Mouse (Mus musculus) intestine, embryonic 14.5 days (tissue): ENCODE measurements at regions not wholly inside any gene's neighbourhood (a gene's known extent, or its start where the extent isn't known, plus 50 kb on each side); places are given as distances from the start of the nearest gene placed in this dataset.

ENCODE experiments used
- ATAC-seq: fragments of 200-750 bp; cut with Nextera tagmentation; replicated peaks from 2 replicates; pipeline ENCODE4 v1.8.0; 2017; ENCODE audit warnings: low read depth, moderate number of reproducible peaks, moderate TSS enrichment, moderate library complexity; ENCODE audit not compliant: low FRiP score, low TSS enrichment
- DNase-seq: peaks from one replicate; pipeline ENCODE4 v3.0.0-alpha.2; 2018; ENCODE audit warnings: low spot score
- H3K27ac ChIP-seq: fragments of 300-500 bp; sonication (generic); 2 replicates; pipeline ENCODE4 v1.5.1; 2014; ENCODE audit warnings: low read depth, mild to moderate bottlenecking, control low read depth
- H3K27me3 ChIP-seq: fragments of 300-500 bp; sonication (generic); replicated peaks from 2 replicates; pipeline ENCODE4 v1.6.1; 2014; ENCODE audit warnings: low read length, control low read depth; ENCODE audit not compliant: control insufficient read depth, insufficient read depth
- H3K36me3 ChIP-seq: fragments of 300-500 bp; sonication (generic); 2 replicates; pipeline ENCODE4 v1.6.1; 2014; ENCODE audit warnings: low read length, control low read depth; ENCODE audit not compliant: control insufficient read depth, insufficient read depth
- H3K4me1 ChIP-seq: fragments of 300-500 bp; sonication (generic); replicated peaks from 2 replicates; pipeline ENCODE4 v1.6.1; 2014; ENCODE audit warnings: low read length, control low read depth, mixed read lengths; ENCODE audit not compliant: control insufficient read depth, insufficient read depth
- H3K4me2 ChIP-seq: fragments of 300-500 bp; sonication (generic); 2 replicates; pipeline ENCODE4 v1.6.1; 2014; ENCODE audit warnings: low read length
- H3K4me3 ChIP-seq: fragments of 300-500 bp; sonication (generic); 2 replicates; pipeline ENCODE4 v1.5.1; 2014; ENCODE audit warnings: low read depth, low read length, control low read depth, mixed read lengths
- H3K9ac ChIP-seq: fragments of 300-500 bp; sonication (generic); 2 replicates; pipeline ENCODE4 v1.6.1; 2014; ENCODE audit warnings: mild to moderate bottlenecking, low read length
- H3K9me3 ChIP-seq: fragments of 300-500 bp; sonication (generic); 2 replicates; pipeline ENCODE4 v1.6.1; 2016; ENCODE audit warnings: low read length, control low read depth; ENCODE audit not compliant: control insufficient read depth
- WGBS: fragments of 180-500 bp; shearing (Covaris S2); extraction: QIAGEN DNeasy Blood & Tissue Kit; methylation state at CpG from one replicate; pipeline ENCODE4 v1.1.7; 2014; 5-methylcytosine and 5-hydroxymethylcytosine counted together

GRCm38 (mm10) chr3:147423895-147424575, 571.9 kb downstream of the Ttll7 start:
- H3K4me1 ChIP-seq: no peaks in the 10 kb centered on the region
- H3K27ac ChIP-seq: no peak overlapping the region
- H3K9me3 ChIP-seq: no peaks in the 10 kb centered on the region
- no peak overlapping the region for H3K4me2 ChIP-seq
- no peak overlapping the region for H3K4me3 ChIP-seq
- WGBS: 52% methylated on average over 2 of the region's 2 CpGs
- no peaks in the 10 kb centered on the region for H3K27me3 ChIP-seq
- DNase-seq: no peak
- H3K36me3 ChIP-seq: no peaks in the 10 kb centered on the region
- no peak overlapping the region for H3K9ac ChIP-seq
- ATAC-seq: no peak

- no peak overlapping the region for H3K27ac ChIP-seq
- no peaks in the 10 kb centered on the region for H3K9me3 ChIP-seq
- no peak overlapping the region for H3K9ac ChIP-seq
- H3K36me3 ChIP-seq: no peaks in the 10 kb centered on the region
- 63% methylated on average over 10 of the region's 10 CpGs for WGBS
- H3K4me1 ChIP-seq: no peaks in the 10 kb centered on the region
- H3K4me2 ChIP-seq: no peak overlapping the region
- ATAC-seq (no peak), DNase-seq (no peak)
- H3K4me3 ChIP-seq: no peak overlapping the region
- no peaks in the 10 kb centered on the region for H3K27me3 ChIP-seq
These were observed 576.7 kb downstream of the Ttll7 start for GRCm38 (mm10) chr3:147428837-147429236.

GRCm38 (mm10) chr3:147442925-147443690, 590.9 kb downstream of the Ttll7 start:
- Histone ChIP-seq H3K36me3 (no peaks in the 10 kb centered on the region), H3K27me3 (no peaks in the 10 kb centered on the region), H3K4me1 (no peaks in the 10 kb centered on the region), H3K27ac (no peak overlapping the region), H3K4me2 (no peak overlapping the region), H3K4me3 (no peak overlapping the region), H3K9me3 (no peaks in the 10 kb centered on the region), H3K9ac (no peak overlapping the region)
- WGBS: 74% methylated on average over 5 of the region's 5 CpGs
- ATAC-seq: no peak
- no peak for DNase-seq

- Histone ChIP-seq H3K27ac (no peak overlapping the region), H3K4me3 (no peak overlapping the region), H3K27me3 (no peaks in the 10 kb centered on the region), H3K4me2 (no peak overlapping the region), H3K36me3 (no peaks in the 10 kb centered on the region), H3K9ac (no peak overlapping the region), H3K4me1 (no peaks in the 10 kb centered on the region), H3K9me3 (no peaks in the 10 kb centered on the region)
- ATAC-seq (no peak), DNase-seq (no peak)
These were observed 591.5 kb downstream of the Ttll7 start for GRCm38 (mm10) chr3:147443691-147443960.

GRCm38 (mm10) chr3:147444005-147444763, 592.0 kb downstream of the Ttll7 start:
- H3K9ac ChIP-seq: no peak overlapping the region
- ATAC-seq (peak; percentile 81), DNase-seq (no peak)
- H3K36me3 ChIP-seq: no peaks in the 10 kb centered on the region
- no peak overlapping the region for H3K4me3 ChIP-seq
- no peak overlapping the region for H3K27ac ChIP-seq
- WGBS: 70% methylated on average over 10 of the region's 10 CpGs
- no peaks in the 10 kb centered on the region for H3K4me1 ChIP-seq
- H3K27me3 ChIP-seq: no peaks in the 10 kb centered on the region
- no peaks in the 10 kb centered on the region for H3K9me3 ChIP-seq
- H3K4me2 ChIP-seq: no peak overlapping the region

GRCm38 (mm10) chr3:147445066-147445844, 593.1 kb downstream of the Ttll7 start:
- Histone ChIP-seq H3K4me3 (no peak overlapping the region), H3K36me3 (no peaks in the 10 kb centered on the region), H3K4me2 (no peak overlapping the region), H3K4me1 (no peaks in the 10 kb centered on the region), H3K27me3 (no peaks in the 10 kb centered on the region), H3K9ac (no peak overlapping the region), H3K9me3 (no peaks in the 10 kb centered on the region), H3K27ac (no peak overlapping the region)
- WGBS: 82% methylated on average over 5 of the region's 5 CpGs
- no peak for DNase-seq
- ATAC-seq: no peak

- no peak for DNase-seq
- WGBS: 81% methylated on average over 8 of the region's 8 CpGs
- Histone ChIP-seq H3K27me3 (no peaks in the 10 kb centered on the region), H3K4me2 (no peak overlapping the region), H3K27ac (no peak overlapping the region), H3K9ac (no peak overlapping the region), H3K4me3 (no peak overlapping the region), H3K9me3 (no peaks in the 10 kb centered on the region), H3K36me3 (no peaks in the 10 kb centered on the region), H3K4me1 (no peaks in the 10 kb centered on the region)
- no peak for ATAC-seq
These were observed 593.7 kb downstream of the Ttll7 start for GRCm38 (mm10) chr3:147445884-147446283.

- H3K9me3 ChIP-seq: no peaks in the 10 kb centered on the region
- no peak overlapping the region for H3K4me2 ChIP-seq
- no peaks in the 10 kb centered on the region for H3K27me3 ChIP-seq
- ATAC-seq (no peak), DNase-seq (no peak)
- no peak overlapping the region for H3K9ac ChIP-seq
- 42% methylated on average over 4 of the region's 4 CpGs for WGBS
- no peaks in the 10 kb centered on the region for H3K4me1 ChIP-seq
- H3K4me3 ChIP-seq: no peak overlapping the region
- no peak overlapping the region for H3K27ac ChIP-seq
- H3K36me3 ChIP-seq: no peaks in the 10 kb centered on the region
These were observed 600.0 kb downstream of the Ttll7 start for GRCm38 (mm10) chr3:147452176-147452575.
